Mouse (Mus musculus): Measurements from ENCODE around the gene Tada1. TPM values are rescaled to one million over a fixed set of nuclear protein-coding genes. Genes with fewer than 3 reads are reported as not detected.

The Tada1 gene
- total and polyA plus RNA-seq, 3 experiments = 34.0 to 36.7 TPM; not detected in 1

DNA sequence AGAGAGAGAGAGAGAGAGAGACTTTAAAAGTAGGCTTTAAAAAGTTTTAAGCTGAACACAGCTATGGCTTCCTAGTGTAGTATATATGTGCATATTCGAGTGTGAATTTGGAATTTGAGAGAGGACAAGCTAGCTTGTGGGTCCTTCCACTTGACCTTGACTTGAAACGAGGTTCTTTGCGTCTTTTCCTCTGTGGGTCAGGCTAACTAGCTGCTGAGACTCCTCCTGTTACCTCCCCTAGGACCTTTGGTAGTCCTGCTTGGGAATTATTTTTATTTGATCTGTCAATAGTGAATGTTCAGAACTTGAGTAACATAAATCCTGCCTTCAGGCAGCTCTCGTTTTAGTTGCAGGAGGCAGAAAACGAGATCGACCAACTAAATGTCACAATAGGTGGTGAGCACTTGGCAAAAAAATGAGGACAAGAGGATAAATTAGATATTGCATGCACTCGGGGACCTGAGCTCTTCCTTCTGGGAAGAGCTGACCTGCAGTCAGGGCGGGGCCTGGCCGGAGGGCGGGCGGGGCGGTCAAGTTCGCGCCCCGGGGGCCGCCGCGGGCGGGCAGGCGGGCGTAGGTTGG is 375 bp upstream of the Tada1 start:
- peak overlapping the region; percentile 37 to 93 for H3K4me3 ChIP-seq (ENCODE audit: control insufficient read depth in 1 of 2, insufficient read depth in 1 of 2, low read depth in 2 of 2, low read length in 2 of 2)
- H3K9me3 ChIP-seq (replicated peaks; ENCODE audit: insufficient read depth, low read length) = no peaks in the 10 kb centered on the region
- H3K27ac ChIP-seq (ENCODE audit: control insufficient read depth, low read depth, low read length) = peak overlapping the region; percentile 48
- peaks cover 0 to 11% of the 10 kb centered on the region in 2 experiments; a peak in 2 of 4 replicates for H3K36me3 ChIP-seq (ENCODE audit: control insufficient read depth in 1 of 2, insufficient read depth in 2 of 2, low read length in 2 of 2)
- TF ChIP-seq GATA1 (IDR thresholded peaks at IDR 0.05; ENCODE audit: low read depth, low read length) (no peak), CHD1 (IDR thresholded peaks at IDR 0.05; ENCODE audit: low read depth, low read length) (no peak), JUND (IDR thresholded peaks at IDR 0.05; ENCODE audit: low read depth, low read length) (no peak), KAT2A (conservative IDR thresholded peaks at IDR 0.05; ENCODE audit: low read depth, low read length) (no peak), MAX (IDR thresholded peaks at IDR 0.05; ENCODE audit: low read length) (no peak; the same call in 1 of the 2 replicates), NELFE (IDR thresholded peaks at IDR 0.05; ENCODE audit: low read depth, low read length) (no peak), GABPA (IDR thresholded peaks at IDR 0.05; ENCODE audit: low read depth, low read length) (no peak), MAZ (IDR thresholded peaks at IDR 0.05; ENCODE audit: low read depth, low read length) (no peak), USF2 (IDR thresholded peaks at IDR 0.05; ENCODE audit: borderline replicate concordance in 1 of 2, insufficient read depth in 1 of 2, low read depth in 1 of 2, low read length in 2 of 2) (no peak)
- peak overlapping the region; percentile 69 for H3K9ac ChIP-seq (ENCODE audit: control insufficient read depth, low read depth, low read length, poor library complexity, severe bottlenecking)
- peaks cover 20% of the 10 kb centered on the region for H3K79me2 ChIP-seq (ENCODE audit: control insufficient read depth, insufficient read depth, low read length, poor library complexity)
- DNase-seq (ENCODE audit: low read depth, low spot score) = no peak
- H3K27me3 ChIP-seq (ENCODE audit: control insufficient read depth in 1 of 2, insufficient read depth in 2 of 2, low read length in 2 of 2) = no peaks in the 10 kb centered on the region
- H3K4me1 ChIP-seq (ENCODE audit: control insufficient read depth in 1 of 2, insufficient read depth in 2 of 2, low read length in 2 of 2) = peaks cover 2 to 18% of the 10 kb centered on the region in 2 experiments

GRCm38 (mm10) chr1:166379630-166380231 is 834 bp downstream of the Tada1 start:
- DNase-seq (ENCODE audit: low read depth, low spot score) = peak; percentile 91
- Histone ChIP-seq H3K79me2 (ENCODE audit: control insufficient read depth, insufficient read depth, low read length, poor library complexity) (peaks cover 20% of the 10 kb centered on the region), H3K4me1 (ENCODE audit: control insufficient read depth in 1 of 2, insufficient read depth in 2 of 2, low read length in 2 of 2) (peaks cover 2 to 18% of the 10 kb centered on the region in 2 experiments), H3K27ac (ENCODE audit: control insufficient read depth, low read depth, low read length) (peak overlapping the region; percentile 66), H3K9me3 (replicated peaks; ENCODE audit: insufficient read depth, low read length) (no peaks in the 10 kb centered on the region), H3K4me3 (ENCODE audit: control insufficient read depth in 1 of 2, insufficient read depth in 1 of 2, low read depth in 2 of 2, low read length in 2 of 2) (peak overlapping the region; percentile 68 to 93), H3K9ac (ENCODE audit: control insufficient read depth, low read depth, low read length, poor library complexity, severe bottlenecking) (peak overlapping the region; percentile 92), H3K36me3 (ENCODE audit: control insufficient read depth in 1 of 2, insufficient read depth in 2 of 2, low read length in 2 of 2) (peaks cover 0 to 11% of the 10 kb centered on the region in 2 experiments; a peak in 2 of 4 replicates), H3K27me3 (ENCODE audit: control insufficient read depth in 1 of 2, insufficient read depth in 2 of 2, low read length in 2 of 2) (no peaks in the 10 kb centered on the region)
- TF ChIP-seq RAD21 (IDR thresholded peaks at IDR 0.05; ENCODE audit: low read depth, low read length) = no peak
- no peak for TF ChIP-seq POLR2AphosphoS5 (IDR thresholded peaks at IDR 0.05; ENCODE audit: borderline replicate concordance, low read depth, low read length)
- TF ChIP-seq ZNF384 (IDR thresholded peaks at IDR 0.05; ENCODE audit: low read depth, low read length) = no peak
- no peak for TF ChIP-seq UBTF (IDR thresholded peaks at IDR 0.05; ENCODE audit: borderline replicate concordance, insufficient read depth, low read depth, low read length)
- TF ChIP-seq MYB (IDR thresholded peaks at IDR 0.05; ENCODE audit: low read depth, low read length) = no peak
- TF ChIP-seq ZC3H11A (IDR thresholded peaks at IDR 0.05; ENCODE audit: low read depth, low read length) = no peak
- peak; percentile 41; the same call in 1 of the 2 replicates for TF ChIP-seq ZKSCAN1 (IDR thresholded peaks at IDR 0.05; ENCODE audit: low read depth, low read length)
- no peak for TF ChIP-seq MAFK (IDR thresholded peaks at IDR 0.05; ENCODE audit: borderline replicate concordance, low read depth, low read length)
- TF ChIP-seq CHD1 (IDR thresholded peaks at IDR 0.05; ENCODE audit: low read depth, low read length) = peak; percentile 79; the same call in 1 of the 2 replicates
- no peak for TF ChIP-seq HCFC1 (IDR thresholded peaks at IDR 0.05; ENCODE audit: low read depth, low read length)
- TF ChIP-seq SIN3A (IDR thresholded peaks at IDR 0.05; ENCODE audit: low read length) = peak; percentile 64
- no peak for TF ChIP-seq JUND (IDR thresholded peaks at IDR 0.05; ENCODE audit: low read depth, low read length)
- TF ChIP-seq GATA1 (IDR thresholded peaks at IDR 0.05; ENCODE audit: low read depth, low read length) = no peak
- TF ChIP-seq ZMIZ1 (IDR thresholded peaks at IDR 0.05; ENCODE audit: low read depth, low read length) = no peak
- TF ChIP-seq MEF2A (IDR thresholded peaks at IDR 0.05; ENCODE audit: extremely low read depth, insufficient replicate concordance, low read depth, low read length, poor library complexity, severe bottlenecking) = no peak
- TF ChIP-seq BHLHE40 (IDR thresholded peaks at IDR 0.05; ENCODE audit: borderline replicate concordance, low read depth, low read length) = no peak
- no peak for TF ChIP-seq KAT2A (conservative IDR thresholded peaks at IDR 0.05; ENCODE audit: low read depth, low read length)
- TF ChIP-seq TBP (IDR thresholded peaks at IDR 0.05; ENCODE audit: low read depth, low read length) = no peak
- TF ChIP-seq MXI1 (IDR thresholded peaks at IDR 0.05; ENCODE audit: low read depth, low read length) = peak; percentile 50
- no peak for TF ChIP-seq GABPA (IDR thresholded peaks at IDR 0.05; ENCODE audit: low read depth, low read length)
- no peak for TF ChIP-seq MYC (IDR thresholded peaks at IDR 0.05; ENCODE audit: low read depth, low read length)
- no peak for TF ChIP-seq ETS1 (IDR thresholded peaks at IDR 0.05; ENCODE audit: low read depth, low read length)
- peak in 1 of 2 experiments; percentile 41; a peak in 2 of 4 replicates for TF ChIP-seq POLR2A (IDR thresholded peaks at IDR 0.05; ENCODE audit: control insufficient read depth in 1 of 2, insufficient read depth in 1 of 2, low read depth in 1 of 2, low read length in 2 of 2, poor library complexity in 1 of 2)
- no peak for TF ChIP-seq CHD2 (IDR thresholded peaks at IDR 0.05; ENCODE audit: low read length)
- no peak for TF ChIP-seq SMC3 (IDR thresholded peaks at IDR 0.05; ENCODE audit: low read depth, low read length)
- TF ChIP-seq MAZ (IDR thresholded peaks at IDR 0.05; ENCODE audit: low read depth, low read length) = peak; percentile 46; the same call in 1 of the 2 replicates
